Mouse (Mus musculus): ENCODE data around the gene Slc36a2. TPM values are rescaled to one million over a fixed set of nuclear protein-coding genes. Genes with fewer than 3 reads are reported as not detected.

The Slc36a2 gene
- polyA plus RNA-seq, 1 experiment from 2014 or later = 9.2 TPM

DNA sequence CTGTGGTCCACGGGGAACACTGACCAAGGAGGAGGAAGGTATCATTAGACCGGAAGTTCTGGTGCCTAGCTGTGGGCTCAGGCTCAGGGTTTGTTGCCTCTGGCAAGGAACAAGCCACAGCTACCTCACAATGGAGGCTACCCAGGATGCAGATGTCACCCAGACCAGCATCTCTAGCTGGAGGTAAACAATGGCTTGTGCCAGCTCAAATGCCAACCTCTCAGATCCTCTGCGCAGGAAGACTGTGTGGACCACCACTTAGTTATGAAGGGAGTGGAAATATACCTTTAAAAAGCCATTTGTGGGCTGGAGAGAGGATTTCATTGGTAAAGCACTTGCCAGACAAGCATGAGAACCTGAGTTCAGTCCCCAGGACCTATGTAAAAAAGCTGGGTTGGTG lies 33.3 kb downstream of the Slc36a2 start, which contains the start of gene Slc36a3:
Gene Slc36a3, minus strand, starts transcription at position 101 of the 400 bp plus-strand sequence.
- DNase-seq (no peak), ATAC-seq (ENCODE audit: low read depth) (no peak)
- no peaks in the 10 kb centered on the region for H3K4me1 ChIP-seq (replicated peaks)
- no peaks in the 10 kb centered on the region for H3K9me3 ChIP-seq (replicated peaks)
- no peak within 1 kb of the TSS for H3K27ac ChIP-seq
- no peaks in the 10 kb centered on the region for H3K36me3 ChIP-seq
- no peak within 1 kb of the TSS for H3K9ac ChIP-seq
- no peaks in the 10 kb centered on the region for H3K27me3 ChIP-seq
- no peak within 1 kb of the TSS for H3K4me3 ChIP-seq (replicated peaks)
- H3K4me2 ChIP-seq = no peak within 1 kb of the TSS
- WGBS (ENCODE audit: insufficient replicate concordance) = 70% methylated on average over 3 of the region's 3 CpGs

DNA sequence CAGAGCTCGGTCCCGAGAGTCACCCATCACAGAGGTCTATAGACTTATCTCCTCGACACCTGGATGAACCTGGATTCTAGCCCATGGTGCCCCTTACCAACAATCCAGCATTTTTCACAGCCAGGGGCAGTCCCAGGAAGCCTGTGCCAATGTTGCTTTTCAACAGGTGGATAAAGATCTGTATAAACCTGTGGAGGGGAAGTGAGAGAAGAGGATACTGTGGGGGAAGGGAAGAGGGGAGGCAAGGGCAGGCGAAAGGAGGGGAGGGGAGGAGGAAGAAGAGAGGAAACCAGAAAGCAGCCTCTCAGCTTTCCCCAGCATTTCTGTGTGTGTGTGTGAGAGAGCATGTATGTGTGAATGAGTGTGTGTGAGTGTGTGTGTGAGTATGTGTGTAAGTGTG lies 36.4 kb downstream of the Slc36a2 start:
- no peaks in the 10 kb centered on the region for H3K9me3 ChIP-seq (replicated peaks)
- H3K27me3 ChIP-seq = no peaks in the 10 kb centered on the region
- WGBS (ENCODE audit: insufficient replicate concordance) = 47% methylated on average over 4 of the region's 4 CpGs
- H3K4me3 ChIP-seq (replicated peaks) = no peak overlapping the region
- H3K4me1 ChIP-seq (replicated peaks) = no peaks in the 10 kb centered on the region
- H3K9ac ChIP-seq = no peak overlapping the region
- no peaks in the 10 kb centered on the region for H3K36me3 ChIP-seq
- H3K4me2 ChIP-seq = no peak overlapping the region
- no peak for ATAC-seq (ENCODE audit: low read depth)
- no peak overlapping the region for H3K27ac ChIP-seq
- DNase-seq = no peak

DNA sequence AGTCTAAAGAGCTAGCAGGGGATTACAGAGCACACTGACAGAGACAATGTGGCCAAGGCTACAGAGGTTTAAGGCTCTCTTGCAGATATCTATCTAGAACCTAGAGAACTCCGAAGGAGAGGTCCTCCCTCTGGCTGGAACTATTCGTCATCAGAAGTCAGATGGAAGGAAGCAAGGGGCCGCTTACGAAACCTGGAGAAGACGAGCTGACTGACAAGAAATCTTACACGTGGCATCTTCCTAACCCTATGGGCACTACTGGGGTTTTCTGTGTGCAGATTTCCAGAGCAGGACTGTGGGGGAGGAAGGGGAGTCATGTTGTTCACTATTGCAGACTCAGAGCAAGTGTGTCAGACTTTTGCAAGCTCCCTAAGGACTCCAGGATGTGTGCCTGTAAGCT lies 37.5 kb downstream of the Slc36a2 start:
- no peaks in the 10 kb centered on the region for H3K36me3 ChIP-seq
- H3K4me1 ChIP-seq (replicated peaks) = no peaks in the 10 kb centered on the region
- H3K27ac ChIP-seq = no peak overlapping the region
- H3K4me2 ChIP-seq = no peak overlapping the region
- no peak overlapping the region for H3K9ac ChIP-seq
- H3K27me3 ChIP-seq = no peaks in the 10 kb centered on the region
- WGBS (ENCODE audit: insufficient replicate concordance) = 29% methylated on average over 6 of the region's 6 CpGs
- DNase-seq = no peak
- H3K9me3 ChIP-seq (replicated peaks) = no peaks in the 10 kb centered on the region
- H3K4me3 ChIP-seq (replicated peaks) = no peak overlapping the region
- no peak for ATAC-seq (ENCODE audit: low read depth)

DNA sequence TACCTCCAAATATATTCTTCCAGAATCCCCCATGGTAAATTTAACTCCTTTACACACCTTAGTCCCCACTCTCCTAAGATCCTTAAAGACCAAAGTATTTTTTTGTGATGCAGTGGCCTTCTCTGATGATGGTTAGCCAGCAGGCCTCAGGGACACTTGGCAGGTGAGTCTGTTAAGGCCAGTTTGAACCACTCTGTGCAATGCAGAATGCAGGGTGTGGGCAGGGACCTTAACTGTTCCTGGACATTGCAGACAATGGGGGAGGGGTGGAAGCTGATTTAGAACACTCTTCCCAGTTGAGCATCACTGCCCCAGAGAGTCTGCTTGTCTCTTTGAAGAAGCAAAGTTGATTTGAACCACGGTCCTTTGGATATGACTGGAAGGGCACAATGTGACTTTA lies 38.0 kb downstream of the Slc36a2 start:
- DNase-seq (no peak), ATAC-seq (ENCODE audit: low read depth) (no peak)
- Histone ChIP-seq H3K36me3 (no peaks in the 10 kb centered on the region), H3K4me2 (no peak overlapping the region), H3K27ac (no peak overlapping the region), H3K4me1 (replicated peaks) (no peaks in the 10 kb centered on the region), H3K4me3 (replicated peaks) (no peak overlapping the region), H3K9ac (no peak overlapping the region), H3K27me3 (no peaks in the 10 kb centered on the region), H3K9me3 (replicated peaks) (no peaks in the 10 kb centered on the region)
- WGBS (ENCODE audit: insufficient replicate concordance) = 64% methylated on average over 1 of the region's 1 CpGs

DNA sequence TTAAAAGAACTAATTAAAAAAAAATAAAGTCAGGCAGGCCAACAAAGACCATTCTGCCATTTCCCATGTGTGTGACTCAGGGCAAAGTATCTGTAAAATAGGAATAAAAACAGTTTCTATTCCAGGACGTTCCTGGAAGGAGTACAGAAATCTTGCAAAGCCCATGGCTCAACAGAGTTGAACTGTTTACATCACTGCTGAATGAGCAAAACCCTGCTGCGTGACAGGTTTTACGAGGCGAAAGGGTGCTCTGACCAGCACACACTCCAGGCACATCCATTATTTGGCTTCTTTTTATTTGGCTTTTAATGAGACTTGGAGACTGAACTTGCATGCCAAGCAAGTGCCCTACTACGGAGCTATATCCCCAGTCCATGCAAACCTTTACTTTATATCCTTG lies 40.9 kb downstream of the Slc36a2 start:
- H3K4me2 ChIP-seq = no peak overlapping the region
- no peak overlapping the region for H3K9ac ChIP-seq
- DNase-seq = no peak
- H3K9me3 ChIP-seq (replicated peaks) = no peaks in the 10 kb centered on the region
- no peaks in the 10 kb centered on the region for H3K36me3 ChIP-seq
- H3K27me3 ChIP-seq = no peaks in the 10 kb centered on the region
- no peak overlapping the region for H3K27ac ChIP-seq
- WGBS (ENCODE audit: insufficient replicate concordance) = 69% methylated on average over 5 of the region's 5 CpGs
- H3K4me1 ChIP-seq (replicated peaks) = no peaks in the 10 kb centered on the region
- ATAC-seq (ENCODE audit: low read depth) = no peak
- no peak overlapping the region for H3K4me3 ChIP-seq (replicated peaks)

DNA sequence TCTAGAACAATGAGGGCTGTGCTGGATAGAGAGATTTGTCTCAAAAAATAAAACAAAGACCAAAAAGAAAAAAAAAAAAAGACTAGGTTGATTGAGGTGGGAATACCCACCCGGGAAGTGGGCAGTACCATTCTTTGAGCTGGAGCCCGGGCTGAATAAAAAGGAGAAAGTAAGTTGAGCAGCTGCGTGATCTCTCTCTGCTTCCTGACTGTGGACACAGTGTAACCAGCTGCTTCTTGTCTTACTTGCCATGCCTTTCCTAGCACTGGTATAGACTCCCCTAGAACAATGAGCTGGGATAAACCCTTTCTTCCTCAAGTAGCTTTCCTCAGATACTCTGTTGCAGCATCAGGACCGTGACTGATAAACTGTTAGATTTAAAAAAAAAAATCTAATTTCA lies 43.4 kb downstream of the Slc36a2 start:
- H3K4me3 ChIP-seq (replicated peaks) = no peak overlapping the region
- H3K36me3 ChIP-seq = no peaks in the 10 kb centered on the region
- no peak for ATAC-seq (ENCODE audit: low read depth)
- 74% methylated on average over 4 of the region's 4 CpGs for WGBS (ENCODE audit: insufficient replicate concordance)
- H3K27me3 ChIP-seq = no peaks in the 10 kb centered on the region
- DNase-seq = no peak
- H3K27ac ChIP-seq = no peak overlapping the region
- no peaks in the 10 kb centered on the region for H3K4me1 ChIP-seq (replicated peaks)
- no peak overlapping the region for H3K9ac ChIP-seq
- H3K4me2 ChIP-seq = no peak overlapping the region
- H3K9me3 ChIP-seq (replicated peaks) = no peaks in the 10 kb centered on the region

DNA sequence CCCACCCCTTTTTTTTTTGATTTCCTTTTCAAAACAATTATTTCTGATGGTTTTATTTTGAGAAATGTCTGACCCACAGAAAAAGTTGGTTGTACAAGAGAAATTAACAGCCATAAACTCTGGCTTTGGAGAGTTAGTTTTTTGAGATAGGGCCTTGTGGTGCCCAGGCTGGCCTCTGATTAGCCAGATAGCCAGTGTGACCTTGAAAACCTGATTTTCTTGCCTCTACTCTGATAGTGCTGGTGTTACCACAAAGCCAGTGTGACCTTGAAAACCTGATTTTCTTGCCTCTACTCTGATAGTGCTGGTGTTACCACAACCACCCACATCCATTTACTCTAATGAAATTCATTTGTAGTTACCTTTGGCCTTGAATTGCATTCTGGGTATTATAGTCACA lies 47.2 kb downstream of the Slc36a2 start:
- Histone ChIP-seq H3K4me1 (replicated peaks) (no peaks in the 10 kb centered on the region), H3K9ac (no peak overlapping the region), H3K9me3 (replicated peaks) (no peaks in the 10 kb centered on the region), H3K27ac (no peak overlapping the region), H3K4me3 (replicated peaks) (no peak overlapping the region), H3K27me3 (no peaks in the 10 kb centered on the region), H3K36me3 (no peaks in the 10 kb centered on the region), H3K4me2 (no peak overlapping the region)
- ATAC-seq (ENCODE audit: low read depth) = no peak
- DNase-seq = no peak

DNA sequence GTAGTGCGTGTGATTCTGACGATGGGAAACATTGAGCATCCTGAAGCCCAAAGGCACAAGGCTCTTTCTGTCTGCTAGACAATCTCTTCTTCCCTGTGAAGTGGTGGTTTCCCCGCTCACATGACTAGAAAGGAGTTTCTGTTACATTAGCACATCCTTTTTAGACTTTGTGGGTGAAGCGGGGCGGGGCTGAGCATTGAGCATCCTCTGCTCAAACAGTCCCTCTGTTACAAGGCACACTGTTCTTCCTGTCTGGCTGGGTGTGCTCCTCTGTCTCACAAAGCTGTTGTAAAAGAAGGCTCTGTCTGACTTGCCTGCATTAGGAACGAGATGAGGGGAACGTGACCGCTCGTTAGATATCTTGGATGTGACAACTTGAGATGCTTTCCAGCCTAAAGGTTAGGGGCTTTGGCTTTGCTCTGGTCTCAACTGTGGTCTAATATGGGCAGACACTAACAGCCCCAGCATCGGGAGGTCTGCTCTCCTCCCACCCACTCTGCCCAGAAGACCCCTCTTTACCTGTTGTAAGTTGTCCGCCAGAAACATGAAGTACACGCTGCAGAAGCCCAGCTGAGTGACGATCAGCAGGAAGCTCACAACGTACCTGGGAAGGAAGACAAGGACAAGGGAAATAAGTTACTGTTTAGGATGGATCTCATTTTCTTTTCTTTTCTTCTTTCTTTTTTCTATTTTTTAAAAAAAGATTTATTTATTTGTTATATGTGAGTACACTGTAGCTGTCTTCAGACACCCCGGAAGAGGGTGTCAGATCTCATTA lies 47.9 kb downstream of the Slc36a2 start:
- no peaks in the 10 kb centered on the region for H3K4me1 ChIP-seq (replicated peaks)
- no peak overlapping the region for H3K9ac ChIP-seq
- no peaks in the 10 kb centered on the region for H3K36me3 ChIP-seq
- no peak overlapping the region for H3K4me3 ChIP-seq (replicated peaks)
- DNase-seq (no peak), ATAC-seq (ENCODE audit: low read depth) (no peak)
- no peaks in the 10 kb centered on the region for H3K9me3 ChIP-seq (replicated peaks)
- no peak overlapping the region for H3K27ac ChIP-seq
- WGBS (ENCODE audit: insufficient replicate concordance) = 63% methylated on average over 15 of the region's 15 CpGs
- H3K4me2 ChIP-seq = no peak overlapping the region
- H3K27me3 ChIP-seq = no peaks in the 10 kb centered on the region

DNA sequence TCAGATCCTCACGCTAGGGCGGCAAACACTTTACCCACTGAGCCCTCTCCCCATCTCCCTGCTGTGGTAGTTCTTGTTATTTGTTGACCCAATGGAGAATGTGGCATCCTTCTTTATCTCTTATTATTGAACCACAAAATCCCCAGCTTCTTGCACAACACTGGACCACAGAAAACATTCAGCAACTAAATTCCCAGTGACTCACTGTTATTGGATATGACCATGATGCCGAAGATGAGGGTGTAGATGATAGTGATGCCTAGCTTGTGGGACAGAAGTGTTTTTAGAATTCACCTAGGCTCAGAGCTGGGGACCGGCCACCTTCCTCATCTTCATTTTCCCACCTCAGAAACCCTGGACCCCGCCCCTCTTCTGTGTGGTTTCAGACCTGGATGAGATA lies 50.0 kb downstream of the Slc36a2 start:
- Histone ChIP-seq H3K4me1 (replicated peaks) (peaks cover 12% of the 10 kb centered on the region), H3K9ac (no peak overlapping the region), H3K27ac (no peak overlapping the region), H3K4me2 (no peak overlapping the region), H3K27me3 (no peaks in the 10 kb centered on the region), H3K36me3 (no peaks in the 10 kb centered on the region), H3K4me3 (replicated peaks) (no peak overlapping the region), H3K9me3 (replicated peaks) (0 out of 2 replicates have a peak, but pooled peaks cover 3% of the 10 kb centered on the region)
- 70% methylated on average over 5 of the region's 5 CpGs for WGBS (ENCODE audit: insufficient replicate concordance)
- ATAC-seq (ENCODE audit: low read depth) = no peak
- DNase-seq = no peak

DNA sequence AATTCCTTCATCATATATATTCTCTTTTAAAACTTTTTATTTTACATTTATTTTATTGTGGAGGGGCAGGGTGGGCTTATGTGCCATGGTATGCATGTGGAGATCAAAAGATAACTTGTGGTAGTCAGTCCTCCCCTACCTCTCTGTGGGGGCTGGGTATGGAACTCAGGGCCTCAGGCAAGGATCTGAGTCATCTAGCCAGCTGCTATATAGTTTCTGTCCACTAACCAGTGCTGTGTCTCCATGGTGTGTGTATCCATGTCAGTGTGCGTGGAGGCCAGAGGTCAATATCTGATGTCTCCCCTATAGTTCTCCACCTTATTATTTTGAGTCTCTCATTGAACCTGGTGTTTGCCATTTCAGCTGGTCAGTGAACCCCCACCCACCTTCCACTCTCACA lies 50.5 kb downstream of the Slc36a2 start:
- Histone ChIP-seq H3K4me1 (replicated peaks) (peaks cover 12% of the 10 kb centered on the region), H3K4me2 (no peak overlapping the region), H3K9me3 (replicated peaks) (0 out of 2 replicates have a peak, but pooled peaks cover 3% of the 10 kb centered on the region), H3K36me3 (no peaks in the 10 kb centered on the region), H3K9ac (no peak overlapping the region), H3K27me3 (no peaks in the 10 kb centered on the region), H3K4me3 (replicated peaks) (no peak overlapping the region), H3K27ac (no peak overlapping the region)
- DNase-seq (no peak), ATAC-seq (ENCODE audit: low read depth) (no peak)
- WGBS (ENCODE audit: insufficient replicate concordance) = 74% methylated on average over 1 of the region's 1 CpGs

DNA sequence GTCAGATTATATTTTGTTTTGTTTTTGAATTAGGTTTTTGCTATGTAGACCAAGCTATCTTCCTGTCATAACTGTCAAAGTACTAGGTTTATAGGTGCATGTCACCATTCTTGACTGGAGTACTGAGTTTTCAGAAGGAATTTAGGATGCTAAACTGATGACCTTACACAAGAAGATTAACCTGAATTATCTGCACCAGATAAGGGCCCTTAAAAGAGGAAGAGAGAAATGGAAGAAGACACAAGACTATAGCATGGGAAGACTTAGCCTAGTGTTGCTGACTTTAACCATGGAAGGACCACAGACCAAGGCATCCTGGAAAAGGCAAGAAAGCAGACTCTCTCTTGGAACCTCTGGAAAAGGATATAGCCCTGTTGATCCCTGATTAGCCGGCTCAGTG lies 51.7 kb downstream of the Slc36a2 start:
- ATAC-seq (ENCODE audit: low read depth) = no peak
- WGBS (ENCODE audit: insufficient replicate concordance) = 72% methylated on average over 1 of the region's 1 CpGs
- DNase-seq = no peak

DNA sequence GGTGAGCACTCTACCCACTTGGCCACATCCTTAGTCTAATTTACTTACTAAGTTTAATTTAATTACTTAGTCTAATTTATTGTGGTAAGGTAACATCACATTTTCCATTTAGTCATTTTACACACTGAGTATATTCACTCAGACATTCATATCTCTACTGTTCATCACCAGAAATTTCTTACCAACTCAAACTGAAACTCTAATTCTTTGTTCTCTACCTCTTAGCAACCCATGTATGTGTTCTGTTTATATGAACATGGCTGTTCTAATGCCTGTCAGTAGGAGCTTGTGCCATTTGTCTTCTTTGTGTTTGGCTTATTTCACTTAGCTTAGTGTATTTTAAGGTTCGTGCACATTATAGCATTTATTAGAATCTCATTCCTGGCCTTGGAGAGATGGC lies 52.9 kb downstream of the Slc36a2 start:
- no peaks in the 10 kb centered on the region for H3K36me3 ChIP-seq
- peaks cover 25% of the 10 kb centered on the region for H3K4me1 ChIP-seq (replicated peaks)
- no peak overlapping the region for H3K27ac ChIP-seq
- H3K9ac ChIP-seq = no peak overlapping the region
- 50% methylated on average over 1 of the region's 1 CpGs for WGBS (ENCODE audit: insufficient replicate concordance)
- H3K9me3 ChIP-seq (replicated peaks) = 0 out of 2 replicates have a peak, but pooled peaks cover 3% of the 10 kb centered on the region
- H3K27me3 ChIP-seq = no peaks in the 10 kb centered on the region
- H3K4me3 ChIP-seq (replicated peaks) = no peak overlapping the region
- H3K4me2 ChIP-seq = no peak overlapping the region
- no peak for ATAC-seq (ENCODE audit: low read depth)
- DNase-seq = no peak

More for the DNA sequence above, 51.7 kb downstream of the Slc36a2 start:
- Histone ChIP-seq H3K9ac (no peak overlapping the region), H3K4me2 (no peak overlapping the region), H3K36me3 (no peaks in the 10 kb centered on the region), H3K27me3 (no peaks in the 10 kb centered on the region), H3K9me3 (replicated peaks) (0 out of 2 replicates have a peak, but pooled peaks cover 3% of the 10 kb centered on the region), H3K27ac (no peak overlapping the region), H3K4me3 (replicated peaks) (no peak overlapping the region), H3K4me1 (replicated peaks) (peaks cover 15% of the 10 kb centered on the region)

Measured in liver, embryonic 13.5 days (tissue).